Comparison of ENCODE assay signal across 26 mouse cellular contexts in genomic region chr6:50535346-50535745, GRCm38 (mm10).
"Had no signal": no experiment of that assay in that cellular context is flagged by ENCODE, and none has a peak within 500 bp of the region (broad histone marks: within the 10 kb centered on the region; RNA-seq: fewer than 3 reads in every experiment).

No protein-coding gene starts in this region.

- H3K27ac ChIP-seq: gastrocnemius, adult 2 months; heart, adult 2 months; heart, embryonic 13.5 days; heart, embryonic 15.5 days; hindbrain, embryonic 10.5 days; hindbrain, embryonic 12.5 days; hindbrain, embryonic 14.5 days; intestine, embryonic 15.5 days; layer of hippocampus, adult 2 months; left cerebral cortex, adult 2 months; limb, embryonic 10.5 days; limb, embryonic 12.5 days; liver, embryonic 13.5 days; liver, embryonic 15.5 days had no signal

- H3K4me1 ChIP-seq: hindbrain, embryonic 12.5 days; intestine, embryonic 15.5 days; liver, embryonic 13.5 days; liver, embryonic 15.5 days had no signal

- ATAC-seq: forebrain, postnatal 0 days; hindbrain, embryonic 16.5 days; inflammation-experienced regulatory T-cells, adult 6 months; intestine, postnatal 0 days; liver, postnatal 0 days had no signal

- H3K4me2 ChIP-seq: heart, embryonic 11.5 days; heart, embryonic 13.5 days; heart, embryonic 15.5 days; hindbrain, embryonic 12.5 days; hindbrain, embryonic 14.5 days; intestine, embryonic 15.5 days; limb, embryonic 12.5 days; liver, embryonic 11.5 days; liver, embryonic 13.5 days; liver, embryonic 15.5 days had no signal

- DNase-seq: forebrain, postnatal 0 days; gastrocnemius, adult 2 months; gastrocnemius, postnatal 10 days; gastrocnemius, postnatal 25 days; heart, adult 2 months; heart, postnatal 4 days; liver; liver, embryonic 13.5 days; liver, postnatal 0 days; lung, adult 2 months had no signal

- H3K9me3 ChIP-seq: heart, embryonic 13.5 days; heart, embryonic 15.5 days; hindbrain, embryonic 10.5 days; hindbrain, embryonic 12.5 days; intestine, embryonic 15.5 days; limb, embryonic 10.5 days; limb, embryonic 12.5 days; liver, embryonic 13.5 days; liver, embryonic 15.5 days had no signal

- H3K4me3 ChIP-seq: gastrocnemius, adult 2 months; heart, adult 2 months; heart, embryonic 13.5 days; heart, embryonic 15.5 days; hindbrain, embryonic 10.5 days; hindbrain, embryonic 12.5 days; intestine, embryonic 15.5 days; layer of hippocampus, adult 2 months; left cerebral cortex, adult 2 months; limb, embryonic 10.5 days; limb, embryonic 12.5 days; liver, embryonic 13.5 days; liver, embryonic 15.5 days had no signal

- H3K9ac ChIP-seq: forebrain, postnatal 0 days; heart, embryonic 13.5 days; heart, embryonic 15.5 days; hindbrain, embryonic 12.5 days; hindbrain, embryonic 14.5 days; intestine, embryonic 15.5 days; limb, embryonic 12.5 days; liver, embryonic 13.5 days; liver, embryonic 15.5 days; liver, postnatal 0 days had no signal

- H3K27me3 ChIP-seq: heart, embryonic 15.5 days; hindbrain, embryonic 12.5 days; intestine, embryonic 15.5 days; liver, embryonic 13.5 days had no signal

- H3K36me3 ChIP-seq: heart, embryonic 13.5 days; heart, embryonic 15.5 days; hindbrain, embryonic 10.5 days; hindbrain, embryonic 12.5 days; intestine, embryonic 15.5 days; limb, embryonic 10.5 days; limb, embryonic 12.5 days; liver, embryonic 13.5 days; liver, embryonic 15.5 days had no signal
